Mouse (Mus musculus) hindbrain, embryonic 14.5 days (tissue): ENCODE measurements at regions not wholly inside any gene's neighbourhood (a gene's known extent, or its start where the extent isn't known, plus 50 kb on each side); places are given as distances from the start of the nearest gene placed in this dataset.

Experiments used
- ATAC-seq: fragments of 200-750 bp; cut with Nextera tagmentation; 2 replicates; pipeline ENCODE4 v1.8.0; 2017; ENCODE audit warnings: moderate number of reproducible peaks, mild to moderate bottlenecking, moderate TSS enrichment, moderate library complexity; ENCODE audit not compliant: low FRiP score
- DNase-seq: peaks from one replicate; pipeline ENCODE4 v3.0.0-alpha.2; 2015; ENCODE audit warnings: low spot score
- H3K27ac ChIP-seq: fragments of 300-500 bp; sonication (generic); 2 replicates; pipeline ENCODE4 v1.5.1; 2014; ENCODE audit warnings: mild to moderate bottlenecking, moderate library complexity
- H3K27me3 ChIP-seq: fragments of 300-500 bp; sonication (generic); 2 replicates; pipeline ENCODE4 v1.6.1; 2014; ENCODE audit warnings: mild to moderate bottlenecking, low read length, mixed read lengths; ENCODE audit not compliant: control insufficient read depth, insufficient read depth
- H3K36me3 ChIP-seq: fragments of 300-500 bp; sonication (generic); replicated peaks from 2 replicates; pipeline ENCODE4 v1.6.1; 2014; ENCODE audit not compliant: control insufficient read depth, insufficient read depth
- H3K4me1 ChIP-seq: fragments of 300-500 bp; sonication (generic); replicated peaks from 2 replicates; pipeline ENCODE4 v1.6.1; 2014; ENCODE audit warnings: antibody characterized with exemption, low read length, mixed read lengths; ENCODE audit not compliant: control insufficient read depth, insufficient read depth
- H3K4me2 ChIP-seq: fragments of 300-500 bp; sonication (generic); replicated peaks from 2 replicates; pipeline ENCODE4 v1.6.1; 2014; ENCODE audit warnings: mild to moderate bottlenecking, moderate library complexity
- H3K4me3 ChIP-seq: fragments of 300-500 bp; sonication (generic); replicated peaks from 2 replicates; pipeline ENCODE4 v1.5.1; 2014; ENCODE audit warnings: mild to moderate bottlenecking, low read length
- H3K9ac ChIP-seq: fragments of 300-500 bp; sonication (generic); 2 replicates; pipeline ENCODE4 v1.6.1; 2014
- H3K9me3 ChIP-seq: fragments of 300-500 bp; sonication (generic); 2 replicates; pipeline ENCODE4 v1.6.1; 2016; ENCODE audit warnings: low read length; ENCODE audit not compliant: control insufficient read depth
- WGBS: fragments of 180-500 bp; shearing (Covaris S2); extraction: QIAGEN DNeasy Blood & Tissue Kit; methylation state at CpG from one replicate; pipeline ENCODE4 v1.1.7; 2014; 5-methylcytosine and 5-hydroxymethylcytosine counted together

- no peaks in the 10 kb centered on the region for H3K36me3 ChIP-seq
- H3K27ac ChIP-seq = no peak overlapping the region
- no peak overlapping the region for H3K4me3 ChIP-seq
- no peak overlapping the region for H3K9ac ChIP-seq
- no peak for ATAC-seq
- H3K27me3 ChIP-seq = no peaks in the 10 kb centered on the region
- H3K4me2 ChIP-seq = no peak overlapping the region
- 84% methylated on average over 9 of the region's 9 CpGs for WGBS
- no peaks in the 10 kb centered on the region for H3K9me3 ChIP-seq
- no peaks in the 10 kb centered on the region for H3K4me1 ChIP-seq
- no peak for DNase-seq
Observed at GRCm38 (mm10) chr9:89833596-89833995, 76.1 kb upstream of the Rasgrf1 start.

GRCm38 (mm10) chr9:89831855-89832254, 77.9 kb upstream of the Rasgrf1 start:
- Histone ChIP-seq H3K4me2 (no peak overlapping the region), H3K36me3 (no peaks in the 10 kb centered on the region), H3K9ac (no peak overlapping the region), H3K4me3 (no peak overlapping the region), H3K9me3 (no peaks in the 10 kb centered on the region), H3K27ac (no peak overlapping the region), H3K4me1 (no peaks in the 10 kb centered on the region), H3K27me3 (no peaks in the 10 kb centered on the region)
- 92% methylated on average over 14 of the region's 14 CpGs for WGBS
- ATAC-seq (no peak), DNase-seq (no peak)

- no peaks in the 10 kb centered on the region for H3K4me1 ChIP-seq
- no peaks in the 10 kb centered on the region for H3K36me3 ChIP-seq
- H3K9ac ChIP-seq = no peak overlapping the region
- no peak overlapping the region for H3K4me3 ChIP-seq
- DNase-seq (no peak), ATAC-seq (no peak)
- no peaks in the 10 kb centered on the region for H3K9me3 ChIP-seq
- WGBS = 89% methylated on average over 5 of the region's 5 CpGs
- no peak overlapping the region for H3K27ac ChIP-seq
- no peaks in the 10 kb centered on the region for H3K27me3 ChIP-seq
- no peak overlapping the region for H3K4me2 ChIP-seq
Observed at GRCm38 (mm10) chr9:89828156-89828555, 81.6 kb upstream of the Rasgrf1 start.

GRCm38 (mm10) chr9:89827564-89827963, 82.1 kb upstream of the Rasgrf1 start:
- Histone ChIP-seq H3K27ac (no peak overlapping the region), H3K4me1 (no peaks in the 10 kb centered on the region), H3K9ac (no peak overlapping the region), H3K4me3 (no peak overlapping the region), H3K9me3 (no peaks in the 10 kb centered on the region), H3K4me2 (peak overlapping the region; percentile 44), H3K36me3 (no peaks in the 10 kb centered on the region), H3K27me3 (no peaks in the 10 kb centered on the region)
- DNase-seq = no peak
- 59% methylated on average over 5 of the region's 5 CpGs for WGBS
- ATAC-seq = no peak; the same call in 1 of the 2 replicates

- ATAC-seq (peak; percentile 88), DNase-seq (peak; percentile 88)
- H3K9ac ChIP-seq = no peak overlapping the region
- H3K4me3 ChIP-seq = peak overlapping the region; percentile 21
- H3K4me1 ChIP-seq = no peaks in the 10 kb centered on the region
- H3K9me3 ChIP-seq = no peaks in the 10 kb centered on the region
- no peaks in the 10 kb centered on the region for H3K36me3 ChIP-seq
- no peak overlapping the region for H3K27ac ChIP-seq
- peak overlapping the region; percentile 44 for H3K4me2 ChIP-seq
- no peaks in the 10 kb centered on the region for H3K27me3 ChIP-seq
- 33% methylated on average over 24 of the region's 24 CpGs for WGBS
Observed at GRCm38 (mm10) chr9:89826712-89827548, 82.8 kb upstream of the Rasgrf1 start.

GRCm38 (mm10) chr9:89821853-89822243, 83.6 kb upstream of the Ankrd34c start:
- Histone ChIP-seq H3K27me3 (no peaks in the 10 kb centered on the region), H3K4me2 (no peak overlapping the region), H3K4me1 (peaks cover 11% of the 10 kb centered on the region), H3K9ac (no peak overlapping the region), H3K36me3 (no peaks in the 10 kb centered on the region), H3K27ac (peak overlapping the region; percentile 80; the same call in 1 of the 2 replicates), H3K4me3 (no peak overlapping the region), H3K9me3 (no peaks in the 10 kb centered on the region)
- WGBS = 78% methylated on average over 4 of the region's 4 CpGs
- ATAC-seq (peak; percentile 46; the same call in 1 of the 2 replicates), DNase-seq (no peak)

GRCm38 (mm10) chr9:89821109-89821852, 83.0 kb upstream of the Ankrd34c start:
- Histone ChIP-seq H3K27ac (peak overlapping the region; percentile 80), H3K27me3 (no peaks in the 10 kb centered on the region), H3K4me2 (0 out of 2 replicates have a peak overlapping the region, but pooled peaks have one; percentile 6), H3K9ac (no peak overlapping the region), H3K4me1 (peaks cover 11% of the 10 kb centered on the region), H3K9me3 (no peaks in the 10 kb centered on the region), H3K36me3 (no peaks in the 10 kb centered on the region), H3K4me3 (no peak overlapping the region)
- DNase-seq (peak; percentile 45), ATAC-seq (peak; percentile 75)
- 46% methylated on average over 20 of the region's 20 CpGs for WGBS

GRCm38 (mm10) chr9:89813616-89814318, 75.5 kb upstream of the Ankrd34c start:
- H3K4me1 ChIP-seq = 0 out of 2 replicates have a peak, but pooled peaks cover 4% of the 10 kb centered on the region
- DNase-seq = no peak
- no peak overlapping the region for H3K27ac ChIP-seq
- WGBS = 28% methylated on average over 8 of the region's 8 CpGs
- no peak overlapping the region for H3K4me3 ChIP-seq
- ATAC-seq = peak; percentile 53; the same call in 1 of the 2 replicates
- H3K4me2 ChIP-seq = no peak overlapping the region
- no peaks in the 10 kb centered on the region for H3K36me3 ChIP-seq
- H3K9me3 ChIP-seq = no peaks in the 10 kb centered on the region
- H3K27me3 ChIP-seq = no peaks in the 10 kb centered on the region
- no peak overlapping the region for H3K9ac ChIP-seq

GRCm38 (mm10) chr9:89807381-89807780, 69.1 kb upstream of the Ankrd34c start:
- no peak overlapping the region for H3K27ac ChIP-seq
- H3K36me3 ChIP-seq = no peaks in the 10 kb centered on the region
- no peak; the same call in 1 of the 2 replicates for ATAC-seq
- no peak for DNase-seq
- no peaks in the 10 kb centered on the region for H3K27me3 ChIP-seq
- no peaks in the 10 kb centered on the region for H3K4me1 ChIP-seq
- no peak overlapping the region for H3K4me3 ChIP-seq
- H3K9ac ChIP-seq = no peak overlapping the region
- no peaks in the 10 kb centered on the region for H3K9me3 ChIP-seq
- no peak overlapping the region for H3K4me2 ChIP-seq
- WGBS = 66% methylated on average over 6 of the region's 6 CpGs
